Mouse (Mus musculus) liver, embryonic 13.5 days (tissue): Measurements from ENCODE around the gene Cfap45. TPM values are rescaled to one million over a fixed set of nuclear protein-coding genes. Genes with fewer than 3 reads are reported as not detected.

Experiments
- ATAC-seq: fragments of 200-750 bp; cut with Nextera tagmentation; 2 replicates; pipeline ENCODE4 v1.8.0; 2017; ENCODE audit warnings: low read depth, mild to moderate bottlenecking, moderate number of reproducible peaks, moderate library complexity
- DNase-seq: peaks from one replicate; pipeline ENCODE4 v3.0.0; 2022
- H3K27ac ChIP-seq: fragments of 300-500 bp; sonication (generic); 2 replicates; pipeline ENCODE4 v1.5.1; 2015; ENCODE audit warnings: moderate library complexity, mild to moderate bottlenecking, inconsistent platforms
- H3K27me3 ChIP-seq: fragments of 300-500 bp; sonication (generic); 2 replicates; pipeline ENCODE4 v1.6.1; 2015; ENCODE audit warnings: mild to moderate bottlenecking, inconsistent platforms
- H3K36me3 ChIP-seq: fragments of 300-500 bp; sonication (generic); 2 replicates; pipeline ENCODE4 v1.6.1; 2015; ENCODE audit warnings: mild to moderate bottlenecking, inconsistent platforms
- H3K4me1 ChIP-seq: fragments of 300-500 bp; sonication (generic); replicated peaks from 2 replicates; pipeline ENCODE4 v1.6.1; 2015; ENCODE audit warnings: inconsistent platforms
- H3K4me2 ChIP-seq: fragments of 300-500 bp; sonication (generic); 2 replicates; pipeline ENCODE4 v1.6.1; 2015; ENCODE audit warnings: inconsistent platforms, mild to moderate bottlenecking, moderate library complexity
- H3K4me3 ChIP-seq: fragments of 300-500 bp; sonication (generic); replicated peaks from 2 replicates; pipeline ENCODE4 v1.5.1; 2015; ENCODE audit warnings: mild to moderate bottlenecking, inconsistent platforms
- H3K9ac ChIP-seq: fragments of 300-500 bp; sonication (generic); 2 replicates; pipeline ENCODE4 v1.6.1; 2015; ENCODE audit warnings: mild to moderate bottlenecking, inconsistent platforms
- H3K9me3 ChIP-seq: fragments of 300-500 bp; sonication (generic); replicated peaks from 2 replicates; pipeline ENCODE4 v1.6.1; 2016; ENCODE audit warnings: inconsistent platforms
- WGBS: fragments of 180-500 bp; shearing (Covaris S2); methylation state at CpG from one replicate; pipeline ENCODE4 v1.1.7; 2015; ENCODE audit not compliant: insufficient replicate concordance; 5-methylcytosine and 5-hydroxymethylcytosine counted together
- polyA plus RNA-seq: library from polyadenylated mRNA; unstranded; fragments of >200 nt; fragmentation: Nextera tagmentation; extraction: Ambion mirVana; gene quantifications from 2 replicates; pipeline ENCODE4 v1.2.1, GENCODE M21; 2015

Gene Cfap45
- polyA plus RNA-seq, 1 experiment from 2014 or later: 0.17 TPM

- Histone ChIP-seq H3K4me3 (no peak overlapping the region), H3K4me1 (0 out of 2 replicates have a peak, but pooled peaks cover 7% of the 10 kb centered on the region), H3K36me3 (no peaks in the 10 kb centered on the region), H3K4me2 (no peak overlapping the region), H3K27me3 (peaks cover 49% of the 10 kb centered on the region), H3K27ac (no peak overlapping the region), H3K9me3 (no peaks in the 10 kb centered on the region), H3K9ac (no peak overlapping the region)
- 31% methylated on average over 3 of the region's 3 CpGs for WGBS
- no peak for ATAC-seq
- DNase-seq: no peak
Measured at GRCm38 (mm10) chr1:172566131-172566530, 45.5 kb downstream of the Cfap45 start.

GRCm38 (mm10) chr1:172567758-172568157 lies 47.2 kb downstream of the Cfap45 start:
- Histone ChIP-seq H3K27me3 (peaks cover 33% of the 10 kb centered on the region), H3K4me2 (no peak overlapping the region), H3K9ac (no peak overlapping the region), H3K36me3 (no peaks in the 10 kb centered on the region), H3K4me1 (0 out of 2 replicates have a peak, but pooled peaks cover 7% of the 10 kb centered on the region), H3K9me3 (no peaks in the 10 kb centered on the region), H3K27ac (no peak overlapping the region), H3K4me3 (no peak overlapping the region)
- DNase-seq (no peak), ATAC-seq (no peak)
- 77% methylated on average over 4 of the region's 4 CpGs for WGBS

- Histone ChIP-seq H3K4me1 (no peaks in the 10 kb centered on the region), H3K9ac (no peak overlapping the region), H3K27ac (no peak overlapping the region), H3K36me3 (no peaks in the 10 kb centered on the region), H3K9me3 (no peaks in the 10 kb centered on the region), H3K27me3 (peaks cover 9% of the 10 kb centered on the region; the same call in 1 of the 2 replicates), H3K4me3 (no peak overlapping the region), H3K4me2 (no peak overlapping the region)
- DNase-seq (no peak), ATAC-seq (no peak)
- 56% methylated on average over 6 of the region's 6 CpGs for WGBS
Measured at GRCm38 (mm10) chr1:172580116-172580515, 59.5 kb downstream of the Cfap45 start.

- Histone ChIP-seq H3K4me3 (no peak overlapping the region), H3K27me3 (peaks cover 22% of the 10 kb centered on the region), H3K9me3 (no peaks in the 10 kb centered on the region), H3K4me2 (no peak overlapping the region), H3K36me3 (no peaks in the 10 kb centered on the region), H3K9ac (no peak overlapping the region), H3K27ac (no peak overlapping the region), H3K4me1 (0 out of 2 replicates have a peak, but pooled peaks cover 4% of the 10 kb centered on the region)
- DNase-seq (no peak), ATAC-seq (no peak)
- WGBS: 63% methylated on average over 8 of the region's 8 CpGs
Measured at GRCm38 (mm10) chr1:172582436-172582835, 61.8 kb downstream of the Cfap45 start.

GRCm38 (mm10) chr1:172584271-172584670 lies 63.7 kb downstream of the Cfap45 start:
- Histone ChIP-seq H3K9ac (no peak overlapping the region), H3K4me2 (no peak overlapping the region), H3K36me3 (no peaks in the 10 kb centered on the region), H3K9me3 (no peaks in the 10 kb centered on the region), H3K4me1 (0 out of 2 replicates have a peak, but pooled peaks cover 4% of the 10 kb centered on the region), H3K4me3 (no peak overlapping the region), H3K27me3 (peaks cover 22% of the 10 kb centered on the region), H3K27ac (no peak overlapping the region)
- DNase-seq: no peak
- 69% methylated on average over 6 of the region's 6 CpGs for WGBS
- ATAC-seq: no peak

- Histone ChIP-seq H3K27ac (no peak overlapping the region), H3K9me3 (no peaks in the 10 kb centered on the region), H3K9ac (no peak overlapping the region), H3K27me3 (peaks cover 22% of the 10 kb centered on the region), H3K4me2 (no peak overlapping the region), H3K36me3 (no peaks in the 10 kb centered on the region), H3K4me1 (0 out of 2 replicates have a peak, but pooled peaks cover 4% of the 10 kb centered on the region), H3K4me3 (no peak overlapping the region)
- DNase-seq (no peak), ATAC-seq (no peak)
- 46% methylated on average over 4 of the region's 4 CpGs for WGBS
Measured at GRCm38 (mm10) chr1:172585026-172585425, 64.4 kb downstream of the Cfap45 start.

GRCm38 (mm10) chr1:172585612-172586567 lies 65.3 kb downstream of the Cfap45 start:
- Histone ChIP-seq H3K9ac (no peak overlapping the region), H3K4me1 (0 out of 2 replicates have a peak, but pooled peaks cover 4% of the 10 kb centered on the region), H3K27me3 (peaks cover 22% of the 10 kb centered on the region), H3K27ac (no peak overlapping the region), H3K4me2 (no peak overlapping the region), H3K4me3 (no peak overlapping the region), H3K9me3 (no peaks in the 10 kb centered on the region), H3K36me3 (no peaks in the 10 kb centered on the region)
- DNase-seq (no peak), ATAC-seq (no peak)
- WGBS: 32% methylated on average over 26 of the region's 26 CpGs

GRCm38 (mm10) chr1:172590385-172590784 lies 69.8 kb downstream of the Cfap45 start, which contains the start of gene Slamf8:
Gene Slamf8 (minus strand): TSS chr1:172590568.
- Histone ChIP-seq H3K4me1 (0 out of 2 replicates have a peak, but pooled peaks cover 4% of the 10 kb centered on the region), H3K9me3 (no peaks in the 10 kb centered on the region), H3K9ac (no peak within 1 kb of the TSS), H3K4me3 (no peak within 1 kb of the TSS), H3K27me3 (peaks cover 11% of the 10 kb centered on the region), H3K36me3 (no peaks in the 10 kb centered on the region), H3K27ac (no peak within 1 kb of the TSS), H3K4me2 (no peak within 1 kb of the TSS)
- WGBS: 59% methylated on average over 7 of the region's 7 CpGs
- no peak for ATAC-seq
- no peak for DNase-seq

- WGBS: 44% methylated on average over 3 of the region's 3 CpGs
Measured at GRCm38 (mm10) chr1:172593321-172593720, 72.7 kb downstream of the Cfap45 start.

GRCm38 (mm10) chr1:172593956-172594355 lies 73.4 kb downstream of the Cfap45 start:
- no peak overlapping the region for H3K9ac ChIP-seq
- no peaks in the 10 kb centered on the region for H3K4me1 ChIP-seq
- no peak for ATAC-seq
- H3K27me3 ChIP-seq: no peaks in the 10 kb centered on the region
- no peaks in the 10 kb centered on the region for H3K36me3 ChIP-seq
- H3K4me3 ChIP-seq: no peak overlapping the region
- 29% methylated on average over 2 of the region's 2 CpGs for WGBS
- no peaks in the 10 kb centered on the region for H3K9me3 ChIP-seq
- DNase-seq: no peak
- H3K27ac ChIP-seq: no peak overlapping the region
- H3K4me2 ChIP-seq: no peak overlapping the region

More at GRCm38 (mm10) chr1:172593321-172593720, 72.7 kb downstream of the Cfap45 start:
- Histone ChIP-seq H3K27me3 (no peaks in the 10 kb centered on the region), H3K9ac (no peak overlapping the region), H3K4me2 (no peak overlapping the region), H3K9me3 (no peaks in the 10 kb centered on the region), H3K4me3 (no peak overlapping the region), H3K27ac (no peak overlapping the region), H3K36me3 (no peaks in the 10 kb centered on the region), H3K4me1 (no peaks in the 10 kb centered on the region)
- ATAC-seq (no peak), DNase-seq (no peak)

- Histone ChIP-seq H3K9me3 (no peaks in the 10 kb centered on the region), H3K4me2 (no peak overlapping the region)
- no peak for DNase-seq
Measured at GRCm38 (mm10) chr1:172594495-172594894, 73.9 kb downstream of the Cfap45 start.

More at GRCm38 (mm10) chr1:172594495-172594894, 73.9 kb downstream of the Cfap45 start:
- H3K4me3 ChIP-seq: no peak overlapping the region
- no peak for ATAC-seq
- H3K36me3 ChIP-seq: no peaks in the 10 kb centered on the region
- H3K27ac ChIP-seq: no peak overlapping the region
- no peak overlapping the region for H3K9ac ChIP-seq
- no peaks in the 10 kb centered on the region for H3K4me1 ChIP-seq
- no peaks in the 10 kb centered on the region for H3K27me3 ChIP-seq
